8 mouse cellular contexts compared by ENCODE assay signal in genomic region chr9:107521711-107522399, GRCm38 (mm10). TPM values are rescaled to one million over a fixed set of nuclear protein-coding genes. Genes with fewer than 3 reads are reported as not detected.
DNase-seq lines count a peak whose midpoint lies in the region; ATAC-seq lines count a peak whose summit lies in the region.

No protein-coding gene starts in this region.

- peaks cover 23% of the 10 kb centered on the region for H3K27me3 ChIP-seq in kidney, embryonic 15.5 days
- peaks cover 7% of the 10 kb centered on the region for H3K27me3 ChIP-seq in intestine, embryonic 16.5 days (replicated peaks; ENCODE audit: control insufficient read depth, insufficient read depth, low read length)

- H3K4me1 ChIP-seq in kidney, embryonic 15.5 days, result peaks cover 25% of the 10 kb centered on the region
- peaks cover 28% of the 10 kb centered on the region for H3K4me1 ChIP-seq in intestine, embryonic 16.5 days (ENCODE audit: control insufficient read depth, insufficient read depth, low read length)

- H3K4me3 ChIP-seq in kidney, embryonic 15.5 days (replicated peaks), result peak overlapping the region; percentile 8
- peak overlapping the region; percentile 31 for H3K4me3 ChIP-seq in intestine, embryonic 16.5 days (ENCODE audit: low read length)

- no peak overlapping the region for H3K27ac ChIP-seq in kidney, embryonic 15.5 days
- H3K27ac ChIP-seq in intestine, embryonic 16.5 days (ENCODE audit: low read length), result no peak overlapping the region

- H3K36me3 ChIP-seq in kidney, embryonic 15.5 days, result no peaks in the 10 kb centered on the region
- no peaks in the 10 kb centered on the region for H3K36me3 ChIP-seq in intestine, embryonic 16.5 days (ENCODE audit: control insufficient read depth, insufficient read depth, low read length)

- 0 out of 2 replicates have a peak overlapping the region, but pooled peaks have one; percentile 23 for H3K9ac ChIP-seq in kidney, embryonic 15.5 days
- H3K9ac ChIP-seq in intestine, embryonic 16.5 days (ENCODE audit: low read depth, low read length), result peak overlapping the region; percentile 60

- H3K9me3 ChIP-seq in kidney, embryonic 15.5 days (replicated peaks), result no peaks in the 10 kb centered on the region
- no peaks in the 10 kb centered on the region for H3K9me3 ChIP-seq in intestine, embryonic 16.5 days (ENCODE audit: control insufficient read depth, low read length)

- no peak for DNase-seq in kidney, postnatal 14 days
- DNase-seq in embryo, embryonic 9.5 days (ENCODE audit: extremely low spot score), result peak; percentile 33
- peak; percentile 57 for DNase-seq in naive thymus-derived CD4-positive, alpha-beta T cell, adult 2 months (ENCODE audit: low read depth)
- DNase-seq in left cerebral cortex, adult 18-20 months (ENCODE audit: low spot score in 2 of 2), result no peak
- DNase-seq in testis, postnatal 10 days (ENCODE audit: low spot score), result no peak

- 20% methylated on average over 25 of the region's 25 CpGs for WGBS in kidney, embryonic 15.5 days
- WGBS in intestine, embryonic 16.5 days, result 16% methylated on average over 25 of the region's 25 CpGs

- no peak for ATAC-seq in kidney, embryonic 15.5 days (replicated peaks; ENCODE audit: low FRiP score)
- ATAC-seq in intestine, embryonic 16.5 days, result peak; percentile 50
- no peak for ATAC-seq in erythroblast, adult 5-6 weeks (replicated peaks; ENCODE audit: low FRiP score, poor library complexity, severe bottlenecking)

- peak overlapping the region; percentile 54 for H3K4me2 ChIP-seq in kidney, embryonic 15.5 days
- H3K4me2 ChIP-seq in intestine, embryonic 16.5 days (ENCODE audit: low read depth, low read length), result peak overlapping the region; percentile 53

RNA-seq across cellular contexts. Expression of gene Tmem115, which starts 11.9 kb away (rescaled TPM):
- polyA plus RNA-seq in kidney, embryonic 15.5 days (2015; fragmentation: Nextera tagmentation; extraction: Ambion mirVana), result 45.0 and 49.4 TPM in 2 replicates
- polyA plus RNA-seq in intestine, embryonic 16.5 days (2015; fragmentation: Nextera tagmentation; extraction: Ambion mirVana), result 39.4 and 40.6 TPM in 2 replicates
- 1.9 and 2.5 TPM in 2 replicates for total RNA-seq in erythroblast, adult 5-6 weeks (2015; ENCODE audit: low replicate concordance)
- total RNA-seq in erythroblast, adult 5-6 weeks (2017; ENCODE audit: low replicate concordance), result 5.9 and 6.0 TPM in 2 replicates
- 10 to 100 TPM; 36.0 to 38.5 TPM for total RNA-seq in left cerebral cortex, adult 18-20 months (2021)

RNA-seq across cellular contexts. Expression of gene Cyb561d2, which starts 20.1 kb away (rescaled TPM):
- 31.5 and 33.9 TPM in 2 replicates for polyA plus RNA-seq in kidney, embryonic 15.5 days (2015; fragmentation: Nextera tagmentation; extraction: Ambion mirVana)
- 39.2 and 39.9 TPM in 2 replicates for polyA plus RNA-seq in intestine, embryonic 16.5 days (2015; fragmentation: Nextera tagmentation; extraction: Ambion mirVana)
- total RNA-seq in erythroblast, adult 5-6 weeks (2015; ENCODE audit: low replicate concordance), result 7.5 and 11.1 TPM in 2 replicates
- total RNA-seq in erythroblast, adult 5-6 weeks (2017; ENCODE audit: low replicate concordance), result 4.7 and 6.7 TPM in 2 replicates
- 10 to 100 TPM; 14.3 to 16.2 TPM for total RNA-seq in left cerebral cortex, adult 18-20 months (2021)

RNA-seq across cellular contexts. Expression of gene Nprl2, which starts 20.2 kb away (rescaled TPM):
- 44.4 and 46.8 TPM in 2 replicates for polyA plus RNA-seq in kidney, embryonic 15.5 days (2015; fragmentation: Nextera tagmentation; extraction: Ambion mirVana)
- polyA plus RNA-seq in intestine, embryonic 16.5 days (2015; fragmentation: Nextera tagmentation; extraction: Ambion mirVana), result 39.1 and 39.8 TPM in 2 replicates
- total RNA-seq in erythroblast, adult 5-6 weeks (2015; ENCODE audit: low replicate concordance), result 0.77 and 4.4 TPM in 2 replicates
- 1.3 and 10.1 TPM in 2 replicates for total RNA-seq in erythroblast, adult 5-6 weeks (2017; ENCODE audit: low replicate concordance)
- total RNA-seq in left cerebral cortex, adult 18-20 months (2021), result 10 to 100 TPM; 42.2 to 43.6 TPM

RNA-seq across cellular contexts. Expression of gene Zmynd10, which starts 25.2 kb away (rescaled TPM):
- polyA plus RNA-seq in kidney, embryonic 15.5 days (2015; fragmentation: Nextera tagmentation; extraction: Ambion mirVana), result 1.2 and 2.9 TPM in 2 replicates
- polyA plus RNA-seq in intestine, embryonic 16.5 days (2015; fragmentation: Nextera tagmentation; extraction: Ambion mirVana), result 2.3 and 2.5 TPM in 2 replicates
- not detected in 2 replicates for total RNA-seq in erythroblast, adult 5-6 weeks (2015; ENCODE audit: low replicate concordance)
- total RNA-seq in erythroblast, adult 5-6 weeks (2017; ENCODE audit: low replicate concordance), result not detected in 2 replicates
- 1 to 10 TPM; 6.1 to 7.2 TPM for total RNA-seq in left cerebral cortex, adult 18-20 months (2021)

RNA-seq across cellular contexts. Expression of gene Rassf1, which starts 29.5 kb away (rescaled TPM):
- polyA plus RNA-seq in kidney, embryonic 15.5 days (2015; fragmentation: Nextera tagmentation; extraction: Ambion mirVana), result 61.7 and 63.4 TPM in 2 replicates
- 52.5 and 53.7 TPM in 2 replicates for polyA plus RNA-seq in intestine, embryonic 16.5 days (2015; fragmentation: Nextera tagmentation; extraction: Ambion mirVana)
- total RNA-seq in erythroblast, adult 5-6 weeks (2015; ENCODE audit: low replicate concordance), result 6.1 and 7.3 TPM in 2 replicates
- 14.8 TPM in 2 replicates for total RNA-seq in erythroblast, adult 5-6 weeks (2017; ENCODE audit: low replicate concordance)
- 10 to 100 TPM; 19.5 to 20.3 TPM for total RNA-seq in left cerebral cortex, adult 18-20 months (2021)

Comparison
In these comparisons a context has a peak if more than half of its experiments do, and no peak if none do; other contexts are left out.
1. DNase-seq: peak in embryo, embryonic 9.5 days (single experiment) and naive thymus-derived CD4-positive, alpha-beta T cell, adult 2 months (single experiment); none in kidney, postnatal 14 days (single experiment), left cerebral cortex, adult 18-20 months (0 of 2) and testis, postnatal 10 days (single experiment).
2. RNA of gene Tmem115, which starts 11.9 kb away (total RNA-seq): 36.0 to 38.5 TPM in left cerebral cortex, adult 18-20 months; 1.9 to 6.0 TPM in erythroblast, adult 5-6 weeks; every median in the first group is over 4 times any median in the second.